Mouse (Mus musculus) MEL (cell line): ENCODE measurements around the gene Usp18.

ENCODE experiments used
- CTCF ChIP-seq, 3 experiments: IDR thresholded peaks in 2 of 3; conservative IDR thresholded peaks in 1 of 3; 2 replicates each; pipeline ENCODE4 v1.5.1; 2011 to 2012; ENCODE audit warnings: low read length in 3 of 3, low read depth in 2 of 3, mild to moderate bottlenecking in 2 of 3, improper control_type of control experiment in 1 of 3, inconsistent platforms in 1 of 3, mixed read lengths in 1 of 3, moderate library complexity in 1 of 3; ENCODE audit not compliant: control insufficient read depth in 1 of 3, insufficient read depth in 1 of 3, poor library complexity in 1 of 3, severe bottlenecking in 1 of 3
- E2F4 ChIP-seq: IDR thresholded peaks from 2 replicates; pipeline ENCODE4 v1.6.1; 2011; ENCODE audit warnings: low read depth, low read length, improper control_type of control experiment, borderline replicate concordance
- ETS1 ChIP-seq: IDR thresholded peaks from 2 replicates; pipeline ENCODE4 v1.6.1; 2012; ENCODE audit warnings: low read depth, mild to moderate bottlenecking, inconsistent platforms, low read length, improper control_type of control experiment, moderate library complexity
- MAFK ChIP-seq: IDR thresholded peaks from 2 replicates; pipeline ENCODE4 v1.6.1; 2011; ENCODE audit warnings: low read depth, mild to moderate bottlenecking, low read length, improper control_type of control experiment, borderline replicate concordance
- MAZ ChIP-seq: IDR thresholded peaks from 2 replicates; pipeline ENCODE4 v1.6.1; 2012; ENCODE audit warnings: low read depth, mild to moderate bottlenecking, inconsistent platforms, low read length, improper control_type of control experiment
- NRF1 ChIP-seq: IDR thresholded peaks from 2 replicates; pipeline ENCODE4 v1.6.1; 2014; ENCODE audit warnings: low read depth, mild to moderate bottlenecking, inconsistent platforms, low read length, improper control_type of control experiment, moderate library complexity; ENCODE audit not compliant: poor library complexity, insufficient read depth, severe bottlenecking
- POLR2A ChIP-seq, 2 experiments: IDR thresholded peaks; 2 replicates each; pipeline ENCODE4 v1.6.1; 2011 to 2012; ENCODE audit warnings: low read length in 2 of 2, mild to moderate bottlenecking in 2 of 2, control low read depth in 1 of 2, improper control_type of control experiment in 1 of 2, low read depth in 1 of 2, moderate library complexity in 1 of 2; ENCODE audit not compliant: control insufficient read depth in 1 of 2, insufficient read depth in 1 of 2, poor library complexity in 1 of 2
- UBTF ChIP-seq: IDR thresholded peaks from 2 replicates; pipeline ENCODE4 v1.6.1; 2012; ENCODE audit warnings: low read depth, mild to moderate bottlenecking, inconsistent platforms, low read length, improper control_type of control experiment, moderate library complexity, borderline replicate concordance; ENCODE audit not compliant: insufficient read depth

DNA sequence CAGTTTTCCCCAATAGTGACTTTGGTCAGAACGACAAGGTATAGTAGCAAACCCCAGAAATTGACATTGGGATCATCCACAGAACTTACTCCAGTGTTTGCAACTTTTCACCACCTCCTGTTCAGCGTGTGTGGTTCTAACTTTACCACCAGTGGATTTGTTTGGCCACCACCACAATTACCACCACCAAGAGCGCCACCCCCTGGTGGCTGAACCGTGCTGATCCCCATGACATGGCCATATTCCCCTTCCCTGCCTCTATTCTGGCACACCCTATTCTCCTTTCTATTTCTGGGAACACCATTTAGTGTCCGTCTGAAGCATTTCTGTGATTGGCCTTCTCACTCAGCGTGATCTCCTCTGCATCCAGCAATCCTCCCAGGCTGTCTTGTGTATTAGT lies 73.4 kb downstream of the Usp18 start:
- no peak for TF ChIP-seq MAFK
- no peak for TF ChIP-seq POLR2A (IDR thresholded peaks at IDR 0.05; ENCODE audit: control insufficient read depth in 1 of 2, insufficient read depth in 1 of 2, low read depth in 1 of 2, low read length in 2 of 2, poor library complexity in 1 of 2)
- TF ChIP-seq MAZ, result no peak
- TF ChIP-seq CTCF (IDR thresholded peaks at IDR 0.05 in 2 of 3, conservative IDR thresholded peaks at IDR 0.05 in 1 of 3; ENCODE audit: control insufficient read depth in 1 of 3, insufficient read depth in 1 of 3, low read depth in 2 of 3, low read length in 3 of 3, poor library complexity in 1 of 3, severe bottlenecking in 1 of 3), result peak in 2 of 3 experiments; percentile 20 to 32; a peak in 3 of 6 replicates
- no peak for TF ChIP-seq NRF1
- TF ChIP-seq E2F4, result no peak
- no peak for TF ChIP-seq ETS1
- no peak for TF ChIP-seq UBTF
